In genomic region chr11:59662877-59663775, GRCm38 (mm10) we compare ENCODE assay signal across 8 mouse cellular contexts. TPM values are rescaled to one million over a fixed set of nuclear protein-coding genes. Genes with fewer than 3 reads are reported as not detected.
DNase-seq lines count a peak whose midpoint lies in the region; ATAC-seq and TF ChIP-seq lines count a peak whose summit lies in the region.

No protein-coding gene starts in this region.

- no peaks in the 10 kb centered on the region for H3K27me3 ChIP-seq in heart, adult 2 months (ENCODE audit: control insufficient read depth, insufficient read depth, low read length)
- H3K27me3 ChIP-seq in hindbrain, embryonic 11.5 days (ENCODE audit: control insufficient read depth, insufficient read depth, low read length) = no peaks in the 10 kb centered on the region
- H3K27me3 ChIP-seq in liver, embryonic 11.5 days (replicated peaks; ENCODE audit: control insufficient read depth, insufficient read depth, low read length) = peaks cover 2% of the 10 kb centered on the region; the same call in 1 of the 2 replicates

- H3K27ac ChIP-seq in heart, adult 2 months = peak overlapping the region; percentile 93
- H3K27ac ChIP-seq in cortical plate, adult 2 months (ENCODE audit: insufficient read depth, low read length) = peak overlapping the region; percentile 76
- H3K27ac ChIP-seq in hindbrain, embryonic 11.5 days (ENCODE audit: low read depth, low read length) = peak overlapping the region; percentile 78
- H3K27ac ChIP-seq in liver, embryonic 11.5 days (ENCODE audit: low read depth, low read length) = peak overlapping the region; percentile 74
- H3K27ac ChIP-seq in olfactory bulb, adult 2 months (ENCODE audit: insufficient read depth, low read depth, low read length) = peak overlapping the region; percentile 70

- H3K36me3 ChIP-seq in heart, adult 2 months (ENCODE audit: control insufficient read depth, insufficient read depth, low read length) = peaks cover 33% of the 10 kb centered on the region
- H3K36me3 ChIP-seq in hindbrain, embryonic 11.5 days (ENCODE audit: control insufficient read depth, insufficient read depth, low read length) = no peaks in the 10 kb centered on the region
- H3K36me3 ChIP-seq in liver, embryonic 11.5 days (ENCODE audit: control insufficient read depth, insufficient read depth, low read length) = no peaks in the 10 kb centered on the region

- no peaks in the 10 kb centered on the region for H3K9me3 ChIP-seq in hindbrain, embryonic 11.5 days (ENCODE audit: control insufficient read depth, low read length)
- no peaks in the 10 kb centered on the region for H3K9me3 ChIP-seq in liver, embryonic 11.5 days (ENCODE audit: control insufficient read depth, low read length)

- no peak for TF ChIP-seq CTCF in heart, adult 2 months (IDR thresholded peaks at IDR 0.05)
- no peak for TF ChIP-seq CTCF in cortical plate, adult 2 months (IDR thresholded peaks at IDR 0.05; ENCODE audit: extremely low read depth, insufficient read depth, low read length)
- TF ChIP-seq CTCF in olfactory bulb, adult 2 months (IDR thresholded peaks at IDR 0.05; ENCODE audit: insufficient read depth, low read depth, low read length) = no peak

- H3K9ac ChIP-seq in heart, adult 2 months (ENCODE audit: low read depth, low read length) = peak overlapping the region; percentile 80
- peak overlapping the region; percentile 81 for H3K9ac ChIP-seq in hindbrain, embryonic 11.5 days (ENCODE audit: low read depth, low read length)
- H3K9ac ChIP-seq in liver, embryonic 11.5 days (ENCODE audit: low read depth, low read length) = peak overlapping the region; percentile 80

- peak overlapping the region; percentile 50 for H3K4me3 ChIP-seq in heart, adult 2 months
- peak overlapping the region; percentile 89 for H3K4me3 ChIP-seq in cortical plate, adult 2 months (ENCODE audit: insufficient read depth, low read length)
- H3K4me3 ChIP-seq in hindbrain, embryonic 11.5 days (ENCODE audit: low read depth, low read length) = peak overlapping the region; percentile 72
- H3K4me3 ChIP-seq in liver, embryonic 11.5 days (ENCODE audit: low read depth, low read length) = peak overlapping the region; percentile 80
- peak overlapping the region; percentile 66 for H3K4me3 ChIP-seq in olfactory bulb, adult 2 months (ENCODE audit: insufficient read depth, low read depth, low read length)

- TF ChIP-seq EP300 in heart, adult 2 months (IDR thresholded peaks at IDR 0.05; ENCODE audit: insufficient read depth, low read depth, low read length) = no peak

- peaks cover 4% of the 10 kb centered on the region; the same call in 1 of the 2 replicates for H3K79me2 ChIP-seq in heart, adult 2 months (replicated peaks; ENCODE audit: control insufficient read depth, insufficient read depth, low read length)

- peak; percentile 27; the same call in 1 of the 2 replicates for ATAC-seq in hindbrain, embryonic 11.5 days (ENCODE audit: low FRiP score)
- peak; percentile 6; the same call in 1 of the 2 replicates for ATAC-seq in liver, embryonic 11.5 days (replicated peaks; ENCODE audit: low FRiP score)

- H3K4me1 ChIP-seq in heart, adult 2 months (ENCODE audit: control insufficient read depth, insufficient read depth, low read length) = peaks cover 15% of the 10 kb centered on the region
- H3K4me1 ChIP-seq in cortical plate, adult 2 months (ENCODE audit: control insufficient read depth, insufficient read depth, low read length) = peaks cover 7% of the 10 kb centered on the region; the same call in 1 of the 2 replicates
- H3K4me1 ChIP-seq in hindbrain, embryonic 11.5 days (replicated peaks; ENCODE audit: control insufficient read depth, insufficient read depth, low read length) = 0 out of 2 replicates have a peak, but pooled peaks cover 5% of the 10 kb centered on the region
- H3K4me1 ChIP-seq in liver, embryonic 11.5 days (replicated peaks; ENCODE audit: control insufficient read depth, insufficient read depth, low read length) = peaks cover 26% of the 10 kb centered on the region
- H3K4me1 ChIP-seq in olfactory bulb, adult 2 months (ENCODE audit: control insufficient read depth, insufficient read depth, low read length) = peaks cover 5% of the 10 kb centered on the region

- intact Hi-C loops in heart, adult 2 months (cut with DNase I) = loop anchor here (2.0 kb wide), 1 partner anchor 42 kb away; no protein-coding TSS in a partner anchor

- DNase-seq in heart, adult 2 months = no peak
- DNase-seq in heart, adult 9 months (ENCODE audit: low spot score in 2 of 2) = no peak
- DNase-seq in CD8-positive naive resting alpha-beta T cell, adult 2 months (ENCODE audit: low read depth in 2 of 2, low spot score in 2 of 2) = peak; percentile 9 to 20
- DNase-seq in hindbrain, embryonic 11.5 days (ENCODE audit: low spot score) = peak; percentile 47
- DNase-seq in liver, embryonic 11.5 days (ENCODE audit: low spot score) = no peak
- DNase-seq in ovary, postnatal 14 days (ENCODE audit: low spot score) = no peak

- 1% methylated on average over 30 of the region's 30 CpGs for WGBS in heart, adult 2 months
- 6% methylated on average over 30 of the region's 30 CpGs for WGBS in hindbrain, embryonic 11.5 days
- WGBS in liver, embryonic 11.5 days = 4% methylated on average over 30 of the region's 30 CpGs
- WGBS in olfactory bulb, adult 2 months = under 1% methylated on average over 30 of the region's 30 CpGs

- no peak for TF ChIP-seq POLR2A in heart, adult 2 months (IDR thresholded peaks at IDR 0.05; ENCODE audit: insufficient read depth, low read depth, low read length)
- TF ChIP-seq POLR2A in cortical plate, adult 2 months (IDR thresholded peaks at IDR 0.05; ENCODE audit: extremely low read depth, insufficient read depth, low read length) = no peak
- no peak for TF ChIP-seq POLR2A in olfactory bulb, adult 2 months (IDR thresholded peaks at IDR 0.05; ENCODE audit: insufficient read depth, low read depth, low read length)

- peak overlapping the region; percentile 76 for H3K4me2 ChIP-seq in hindbrain, embryonic 11.5 days (replicated peaks; ENCODE audit: low read depth, low read length)
- peak overlapping the region; percentile 86 for H3K4me2 ChIP-seq in liver, embryonic 11.5 days

RNA-seq across cellular contexts. Expression of gene Mprip, which starts 2.0 kb away (rescaled TPM):
- 100 to 1,000 TPM; 132 to 142 TPM for total RNA-seq in heart, adult 2 months (2021)
- polyA plus RNA-seq in heart, adult 2 months (2012; rRNA removed) = 77.1 and 81.6 TPM in 2 replicates
- 126 and 128 TPM in 2 replicates for polyA plus RNA-seq in cortical plate, adult 2 months (2012; rRNA removed)
- polyA plus RNA-seq in hindbrain, embryonic 11.5 days (2014; fragmentation: Nextera tagmentation; extraction: Ambion mirVana) = 49.7 and 62.9 TPM in 2 replicates
- polyA plus RNA-seq in liver, embryonic 11.5 days (2014; fragmentation: Nextera tagmentation; extraction: Ambion mirVana) = 44.9 and 46.7 TPM in 2 replicates
- 111 TPM in 1 of 2 replicates, not detected in the other for polyA plus RNA-seq in olfactory bulb, adult 2 months (2012; ENCODE audit: insufficient read depth, insufficient read length, low replicate concordance, missing spikeins)

Comparison
In these comparisons a context has a peak if more than half of its experiments do, and no peak if none do; other contexts are left out.
1. DNase-seq: peak in CD8-positive naive resting alpha-beta T cell, adult 2 months (2 of 2) and hindbrain, embryonic 11.5 days (single experiment); none in heart, adult 2 months (0 of 2), heart, adult 9 months (0 of 2), liver, embryonic 11.5 days (single experiment) and ovary, postnatal 14 days (single experiment).
2. Peak in every context shown above with its lines, with median percentiles within 50 percentile points of each other: H3K27ac ChIP-seq, H3K4me3 ChIP-seq and H3K9ac ChIP-seq.